Mouse (Mus musculus): ENCODE data around the gene Veph1.

GRCm38 (mm10) chr3:66294729-66295128 is 1.9 kb downstream of the Veph1 start:
- TF ChIP-seq CTCF (IDR thresholded peaks at IDR 0.05; ENCODE audit: insufficient read depth, low read length) (no peak), POLR2A (IDR thresholded peaks at IDR 0.05; ENCODE audit: borderline replicate concordance, extremely low read depth, low read depth, low read length) (no peak)
